Mouse (Mus musculus) left cerebral cortex, adult 11 months (tissue): ENCODE measurements around the gene Spaca4.
A peak's percentile ranks its signal among the peaks of the same experiment; 100 is the strongest.

Source experiments
- DNase-seq: peaks from one replicate; pipeline ENCODE4 v3.0.0; 2022; ENCODE audit warnings: low spot score

The Spaca4 gene

GRCm38 (mm10) chr7:45699523-45700141, 26.0 kb downstream of the Spaca4 start, which contains the start of gene Car11:
Gene Car11, plus strand, starts transcription at chr7:45699843.
- no peak for DNase-seq

GRCm38 (mm10) chr7:45697894-45698293, 27.7 kb downstream of the Spaca4 start:
- DNase-seq = no peak

- no peak for DNase-seq
These were observed 30.5 kb downstream of the Spaca4 start for GRCm38 (mm10) chr7:45695098-45695497.

GRCm38 (mm10) chr7:45693921-45694591, 31.6 kb downstream of the Spaca4 start, which contains the start of gene Sec1:
Gene Sec1, minus strand, starts transcription at chr7:45694402.
- DNase-seq = no peak

GRCm38 (mm10) chr7:45692364-45692763, 33.2 kb downstream of the Spaca4 start:
- no peak for DNase-seq

GRCm38 (mm10) chr7:45689800-45690199, 35.8 kb downstream of the Spaca4 start:
- no peak for DNase-seq

GRCm38 (mm10) chr7:45689099-45689498, 36.5 kb downstream of the Spaca4 start:
- no peak for DNase-seq

GRCm38 (mm10) chr7:45686841-45687240, 38.8 kb downstream of the Spaca4 start:
- no peak for DNase-seq

- DNase-seq = no peak
These were observed 39.8 kb downstream of the Spaca4 start for GRCm38 (mm10) chr7:45685811-45686210.

- DNase-seq = no peak
These were observed 42.1 kb downstream of the Spaca4 start, which contains the start of gene Ntn5 for GRCm38 (mm10) chr7:45683396-45684050. Gene Ntn5, plus strand, starts transcription at chr7:45684022.

GRCm38 (mm10) chr7:45682144-45683126, 43.2 kb downstream of the Spaca4 start:
- DNase-seq = peak; percentile 81

- no peak for DNase-seq
These were observed 44.4 kb downstream of the Spaca4 start for GRCm38 (mm10) chr7:45681046-45681736.

GRCm38 (mm10) chr7:45679966-45680621, 45.5 kb downstream of the Spaca4 start:
- no peak for DNase-seq

- DNase-seq = no peak
These were observed 47.1 kb downstream of the Spaca4 start for GRCm38 (mm10) chr7:45678513-45678912.

- no peak for DNase-seq
These were observed 47.9 kb downstream of the Spaca4 start for GRCm38 (mm10) chr7:45677627-45678295.
